Mouse (Mus musculus) thymus, postnatal 36 days (tissue): ENCODE measurements at regions not wholly inside any gene's neighbourhood (a gene's known extent, or its start where the extent isn't known, plus 50 kb on each side); places are given as distances from the start of the nearest gene placed in this dataset.

Experiments
- DNase-seq, 2 experiments: peaks; one replicate each; pipeline ENCODE4 v3.0.0; 2022; ENCODE audit warnings: mixed read lengths in 2 of 2

DNA sequence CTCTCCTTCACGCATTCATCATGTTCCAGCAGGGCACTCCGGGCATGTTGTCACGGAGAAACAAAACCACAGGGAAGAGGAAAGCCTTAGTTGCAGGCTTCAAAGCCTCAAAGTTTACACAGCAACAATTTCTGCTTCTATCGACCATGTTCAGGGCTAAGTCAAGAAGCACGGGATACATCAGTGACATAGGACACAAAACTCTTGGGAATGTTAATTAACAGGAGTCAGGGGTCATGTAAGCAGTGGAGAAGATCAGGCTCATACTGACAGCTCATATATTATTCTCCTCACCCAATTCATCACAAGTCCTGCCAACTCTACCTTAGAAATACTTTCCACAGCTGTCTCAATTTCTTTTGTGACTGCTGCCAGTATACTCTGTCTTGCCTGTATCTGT is 133.0 kb upstream of the Btbd3 start:
- DNase-seq: no peak

DNA sequence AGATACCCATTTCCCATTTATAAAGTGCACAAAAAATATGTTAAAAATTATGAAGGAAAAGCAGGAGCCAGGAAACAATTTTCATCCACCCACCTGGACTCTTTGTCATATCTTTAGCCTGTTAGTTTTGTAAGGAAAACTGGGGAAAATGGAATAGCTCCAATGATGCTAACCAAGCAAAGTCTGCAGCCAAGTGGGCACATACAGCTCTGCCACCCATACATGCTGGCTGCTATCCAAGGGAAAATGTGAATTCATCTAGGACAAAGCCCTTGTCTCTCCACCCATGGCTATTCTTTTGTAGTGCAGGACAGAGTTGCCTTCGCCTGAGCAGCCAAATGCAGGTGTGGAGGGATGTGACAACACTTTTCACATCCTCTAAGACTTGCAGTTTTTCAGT is 135.5 kb upstream of the Btbd3 start:
- no peak for DNase-seq

- no peak for DNase-seq
Measured at GRCm38 (mm10) chr2:138120131-138120530, 136.2 kb upstream of the Btbd3 start.

- DNase-seq: no peak
Measured at GRCm38 (mm10) chr2:138099777-138100176, 156.6 kb upstream of the Btbd3 start.

DNA sequence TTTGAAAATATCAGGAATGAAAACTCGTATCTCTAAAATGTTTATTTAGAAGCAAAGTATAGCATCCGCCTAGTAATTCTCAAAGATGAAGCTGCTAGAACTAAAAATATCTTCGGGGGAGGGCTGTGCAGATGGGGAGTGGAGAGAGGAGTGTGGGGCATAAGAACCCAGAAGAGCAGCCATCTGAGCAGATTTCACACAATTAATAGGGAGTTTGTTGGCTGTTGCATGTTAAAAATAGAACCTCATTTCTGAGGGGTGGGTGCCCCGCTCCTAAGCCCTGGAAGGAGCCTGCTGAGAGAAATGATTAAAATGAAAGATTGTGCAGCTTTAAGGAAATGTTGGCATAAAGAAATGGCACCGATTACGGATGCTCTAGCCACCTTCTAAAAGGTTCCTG is 171.0 kb upstream of the Btbd3 start:
- DNase-seq: no peak

DNA sequence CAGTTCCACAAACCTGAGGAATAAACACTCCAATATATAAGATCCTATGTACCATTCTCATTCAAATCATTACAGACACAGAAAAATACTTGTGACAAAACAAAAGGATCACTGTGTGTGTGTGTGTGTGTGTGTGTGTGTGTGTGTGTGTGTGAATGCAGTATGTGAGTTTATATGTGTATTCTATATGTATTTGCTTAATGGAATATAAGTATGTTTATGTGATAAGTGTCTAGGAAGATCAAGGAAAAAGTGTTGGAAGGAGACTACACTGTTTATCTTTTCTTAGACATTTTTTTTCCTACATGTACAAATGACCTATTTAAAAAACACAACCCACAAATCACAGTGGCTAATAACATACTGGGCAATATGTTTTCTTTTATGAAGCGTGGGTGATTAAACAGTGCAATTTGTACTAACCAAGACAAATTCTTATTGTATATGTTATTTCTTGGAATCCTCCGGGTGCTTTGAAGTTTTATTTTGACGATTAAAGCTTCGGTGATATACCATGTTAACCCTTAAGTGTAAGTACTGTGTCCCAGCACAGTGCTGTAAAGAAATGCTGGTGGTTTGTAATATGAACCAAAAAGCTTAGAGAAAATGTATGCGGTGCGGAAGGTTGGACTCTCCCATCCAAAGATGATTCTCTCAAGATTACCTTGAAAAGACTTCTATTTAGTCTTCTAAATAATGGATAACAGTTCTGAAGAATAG is 171.6 kb upstream of the Btbd3 start:
- DNase-seq: no peak

- no peak for DNase-seq
Measured at GRCm38 (mm10) chr2:138074020-138074613, 182.2 kb upstream of the Btbd3 start.

- DNase-seq: no peak
Measured at GRCm38 (mm10) chr2:138072165-138072728, 184.1 kb upstream of the Btbd3 start.

GRCm38 (mm10) chr2:138053081-138053480 is 203.3 kb upstream of the Btbd3 start:
- DNase-seq: no peak

DNA sequence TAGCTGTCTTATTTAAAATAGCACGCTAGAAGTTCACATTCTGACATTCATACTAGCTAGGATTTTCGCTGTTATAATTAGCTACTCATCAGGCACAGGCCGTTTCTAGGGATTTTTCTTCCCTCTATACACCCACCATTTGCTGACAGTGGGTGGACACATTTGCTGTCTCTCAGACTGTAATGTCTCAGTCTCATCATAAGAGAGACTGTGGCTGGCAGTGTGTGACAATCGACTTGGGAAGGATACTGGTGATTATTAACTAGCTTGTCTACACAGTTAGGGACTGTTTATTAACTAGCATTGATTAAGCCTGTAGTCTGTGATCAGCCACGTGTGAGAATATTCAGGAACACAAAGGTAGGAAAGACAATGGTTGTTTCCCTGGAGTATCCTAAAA is 208.0 kb upstream of the Btbd3 start:
- DNase-seq: no peak

GRCm38 (mm10) chr2:138047781-138048201 is 208.6 kb upstream of the Btbd3 start:
- DNase-seq: no peak

- DNase-seq: no peak
Measured at GRCm38 (mm10) chr2:138047361-138047760, 209.0 kb upstream of the Btbd3 start.

DNA sequence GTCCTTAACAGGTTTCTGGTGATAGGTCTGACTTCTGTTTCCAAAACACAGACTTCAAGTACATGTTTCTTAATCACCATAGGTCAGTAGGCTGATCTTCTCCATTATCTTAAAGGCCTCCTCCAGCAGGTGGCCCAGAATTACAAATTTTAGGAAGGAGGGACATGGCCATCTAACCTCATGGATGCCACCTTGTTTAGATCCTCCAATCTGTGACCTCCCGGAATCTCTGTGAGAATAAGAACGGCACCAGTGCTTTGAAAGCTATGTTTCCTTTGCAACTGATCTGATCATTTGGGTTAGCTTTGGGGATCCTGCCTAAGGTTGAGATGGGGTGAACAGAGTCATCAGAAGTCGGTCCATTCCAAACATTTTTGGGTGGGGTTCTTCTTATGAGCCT is 209.4 kb upstream of the Btbd3 start:
- DNase-seq: no peak

GRCm38 (mm10) chr2:138045933-138046642 is 210.3 kb upstream of the Btbd3 start:
- DNase-seq: no peak

DNA sequence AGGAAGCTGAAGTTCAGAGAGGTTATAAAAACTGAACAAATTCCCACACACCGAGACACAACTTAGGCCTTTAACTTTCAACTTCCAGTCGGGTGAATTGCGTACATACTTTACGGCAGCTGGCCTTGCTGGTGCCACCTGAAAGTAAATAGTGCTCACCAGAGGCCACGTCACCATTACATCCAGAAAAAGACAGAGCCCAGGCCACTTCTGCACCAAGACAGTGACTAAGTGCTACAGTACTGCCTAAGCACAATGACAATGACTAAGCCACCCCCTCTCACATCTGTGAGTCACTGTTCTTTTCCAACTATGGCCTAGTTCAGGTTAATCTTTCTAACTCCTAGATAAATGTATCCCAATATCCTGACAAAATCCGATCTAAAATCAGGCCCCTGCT is 215.7 kb upstream of the Btbd3 start:
- no peak for DNase-seq

DNA sequence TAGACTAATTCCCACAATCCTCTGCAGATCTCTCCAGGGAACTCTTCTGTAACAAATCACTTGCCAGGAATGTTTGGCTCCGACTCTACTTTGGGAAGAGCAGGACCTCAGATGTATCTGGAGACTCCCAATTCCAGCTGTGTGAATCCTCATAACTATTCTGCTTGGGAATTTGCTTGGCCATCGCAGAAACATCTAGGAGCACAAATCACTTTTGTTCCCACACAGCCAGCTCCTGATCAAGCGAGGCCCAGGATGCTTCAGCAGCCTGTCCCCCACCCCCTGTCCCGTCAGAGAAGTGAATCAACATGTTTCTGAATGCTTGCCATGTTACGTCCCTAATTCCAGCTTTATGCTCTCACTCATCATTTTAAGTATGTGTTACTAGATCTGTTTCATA is 216.1 kb upstream of the Btbd3 start:
- no peak for DNase-seq

DNA sequence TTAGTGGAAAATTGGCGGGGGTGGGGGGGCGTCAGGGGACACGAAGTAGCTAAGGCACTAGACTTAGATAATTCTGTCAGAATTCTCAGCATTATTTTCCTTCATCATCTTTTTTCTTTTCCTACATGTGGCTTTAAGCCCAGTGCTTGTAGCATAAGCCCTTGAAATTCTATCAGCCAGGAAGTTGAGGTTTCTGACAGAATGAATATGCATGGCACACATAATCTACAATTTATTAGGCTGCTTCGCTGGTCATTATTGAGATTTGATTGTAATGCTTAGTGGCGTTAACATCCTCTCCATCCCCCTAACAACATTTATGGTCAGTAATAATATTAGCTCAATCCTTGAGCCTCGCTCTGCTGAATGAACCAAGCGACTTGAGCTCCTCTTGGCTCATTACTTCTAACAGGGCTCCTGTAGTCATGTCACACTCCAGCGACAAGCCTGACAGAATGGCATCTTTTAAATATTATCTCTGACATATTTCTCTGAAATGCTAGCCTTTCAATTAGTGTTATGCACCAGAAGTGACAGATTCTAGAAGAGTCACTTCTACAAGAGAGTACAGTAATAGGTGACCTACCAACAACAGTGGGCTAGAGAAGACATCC is 222.1 kb upstream of the Btbd3 start:
- DNase-seq: no peak

DNA sequence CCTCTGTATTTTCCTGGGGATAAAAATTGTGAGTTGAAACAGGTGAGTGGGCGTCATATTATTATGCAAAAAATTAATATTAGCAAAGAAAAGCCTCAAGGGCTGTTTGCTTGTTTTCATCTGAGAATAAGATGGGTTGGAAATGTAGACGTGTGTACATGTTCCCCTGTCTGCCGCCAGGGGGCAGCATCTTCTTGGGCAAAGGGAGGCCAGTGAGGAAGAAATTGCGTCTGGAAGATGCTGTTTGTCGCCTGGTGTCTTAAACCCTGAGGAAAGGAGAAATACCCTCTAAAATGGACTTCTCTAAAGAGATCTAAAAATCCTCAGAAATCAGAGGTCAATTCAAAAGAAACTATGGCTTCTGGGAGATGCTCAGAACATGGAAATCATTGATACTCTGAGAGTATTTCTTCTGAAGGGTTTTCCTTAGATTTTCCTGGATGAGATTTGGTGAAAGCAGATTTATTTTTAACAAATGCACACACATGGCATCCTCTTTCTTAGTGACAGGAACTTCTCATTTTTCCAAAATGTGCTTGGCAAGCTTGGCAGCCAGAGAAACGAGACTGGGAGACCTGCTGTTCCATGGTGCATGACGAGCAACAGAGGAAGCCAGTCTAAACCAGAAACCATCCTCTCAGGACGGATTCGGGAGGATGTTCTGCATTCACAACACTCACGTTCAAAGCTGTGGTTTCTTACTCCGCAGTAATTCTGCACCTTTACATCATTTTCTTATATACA is 222.8 kb upstream of the Btbd3 start:
- peak; percentile 21 to 28 for DNase-seq

DNA sequence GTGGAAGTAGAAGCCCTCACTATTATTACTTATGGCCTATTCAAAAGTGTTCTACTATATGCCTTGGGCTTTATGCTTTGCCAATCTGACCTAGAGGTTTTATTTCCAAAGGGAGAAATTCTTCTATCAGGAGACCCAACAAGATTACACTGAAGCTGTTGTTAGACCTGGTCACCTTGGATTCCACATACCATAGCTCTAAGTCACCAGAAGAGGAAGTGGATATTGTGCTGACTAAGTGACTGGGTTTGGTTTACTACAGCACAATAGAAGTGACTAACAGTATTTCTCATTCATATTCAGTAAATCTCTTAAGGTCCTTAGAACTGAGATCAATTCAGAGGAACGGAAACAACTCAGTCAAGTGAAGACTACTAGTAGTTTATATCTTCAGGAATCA is 229.0 kb upstream of the Btbd3 start:
- no peak for DNase-seq

- no peak for DNase-seq
Measured at GRCm38 (mm10) chr2:138023558-138023957, 232.8 kb upstream of the Btbd3 start.

- DNase-seq: no peak
Measured at GRCm38 (mm10) chr2:137981766-137982165, 274.6 kb upstream of the Btbd3 start.

- no peak for DNase-seq
Measured at GRCm38 (mm10) chr2:137977767-137978166, 278.6 kb upstream of the Btbd3 start.

DNA sequence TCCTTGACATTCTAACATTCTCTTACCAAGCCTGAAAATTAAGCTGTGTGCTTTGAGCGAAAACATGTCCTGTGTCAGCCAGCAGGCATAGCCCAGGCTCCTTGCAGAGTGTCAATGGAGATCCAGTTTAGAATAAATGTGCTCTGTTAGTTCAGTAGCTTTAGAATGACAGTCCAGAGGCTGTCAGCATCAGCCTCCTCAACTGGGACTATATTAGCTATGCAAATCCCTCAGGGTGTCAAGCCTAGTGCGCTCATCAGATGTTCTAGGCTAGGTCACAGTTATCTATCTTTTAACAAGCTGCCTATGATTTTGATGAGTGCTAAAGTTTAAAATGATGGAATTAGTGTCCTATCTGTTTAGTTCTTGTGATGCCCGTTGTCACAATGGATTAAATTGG is 281.7 kb upstream of the Btbd3 start:
- DNase-seq: no peak
